Mouse (Mus musculus): ENCODE measurements at regions not wholly inside any gene's neighbourhood (a gene's known extent, or its start where the extent isn't known, plus 50 kb on each side); places are given as distances from the start of the nearest gene placed in this dataset.

- Histone ChIP-seq H3K36me3 (ENCODE audit: control insufficient read depth, insufficient read depth, low read length) (no peaks in the 10 kb centered on the region), H3K4me1 (ENCODE audit: control insufficient read depth, insufficient read depth, low read length) (peaks cover 8% of the 10 kb centered on the region; the same call in 1 of the 2 replicates), H3K27ac (replicated peaks; ENCODE audit: low read depth, low read length) (no peak overlapping the region), H3K4me3 (replicated peaks; ENCODE audit: low read length) (no peak overlapping the region), H3K9me3 (ENCODE audit: control insufficient read depth, low read length) (no peaks in the 10 kb centered on the region), H3K4me2 (replicated peaks; ENCODE audit: low read depth, low read length, severe bottlenecking) (no peak overlapping the region), H3K9ac (ENCODE audit: low read depth, low read length, severe bottlenecking) (no peak overlapping the region), H3K27me3 (ENCODE audit: control insufficient read depth, insufficient read depth, low read length) (no peaks in the 10 kb centered on the region)
- no peak for TF ChIP-seq POLR2A (IDR thresholded peaks at IDR 0.05; ENCODE audit: borderline replicate concordance, extremely low read depth, insufficient read depth, insufficient read length)
- WGBS: 70% methylated on average over 6 of the region's 6 CpGs
- DNase-seq (ENCODE audit: low spot score) (peak; percentile 59), ATAC-seq (ENCODE audit: low FRiP score, low read depth) (peak; percentile 79; the same call in 1 of the 2 replicates)
Observed at GRCm38 (mm10) chr9:61862071-61862480, 52.3 kb downstream of the Rplp1 start.

- Histone ChIP-seq H3K4me2 (replicated peaks; ENCODE audit: low read depth, low read length, severe bottlenecking) (no peak overlapping the region), H3K9ac (ENCODE audit: low read depth, low read length, severe bottlenecking) (no peak overlapping the region), H3K27ac (replicated peaks; ENCODE audit: low read depth, low read length) (no peak overlapping the region), H3K4me1 (ENCODE audit: control insufficient read depth, insufficient read depth, low read length) (peaks cover 8% of the 10 kb centered on the region; the same call in 1 of the 2 replicates), H3K4me3 (replicated peaks; ENCODE audit: low read length) (no peak overlapping the region), H3K27me3 (ENCODE audit: control insufficient read depth, insufficient read depth, low read length) (no peaks in the 10 kb centered on the region), H3K9me3 (ENCODE audit: control insufficient read depth, low read length) (no peaks in the 10 kb centered on the region), H3K36me3 (ENCODE audit: control insufficient read depth, insufficient read depth, low read length) (no peaks in the 10 kb centered on the region)
- ATAC-seq (ENCODE audit: low FRiP score, low read depth): no peak
- no peak for TF ChIP-seq POLR2A (IDR thresholded peaks at IDR 0.05; ENCODE audit: borderline replicate concordance, extremely low read depth, insufficient read depth, insufficient read length)
- 11% methylated on average over 2 of the region's 2 CpGs for WGBS
- peak; percentile 86 for DNase-seq (ENCODE audit: low spot score)
Observed at GRCm38 (mm10) chr9:61860147-61860546, 54.2 kb downstream of the Rplp1 start.

- Histone ChIP-seq H3K36me3 (ENCODE audit: control insufficient read depth, insufficient read depth, low read length) (no peaks in the 10 kb centered on the region), H3K4me3 (replicated peaks; ENCODE audit: low read length) (no peak overlapping the region), H3K4me1 (ENCODE audit: control insufficient read depth, insufficient read depth, low read length) (peaks cover 9% of the 10 kb centered on the region; the same call in 1 of the 2 replicates), H3K4me2 (replicated peaks; ENCODE audit: low read depth, low read length, severe bottlenecking) (peak overlapping the region; percentile 18; the same call in 1 of the 2 replicates), H3K9me3 (ENCODE audit: control insufficient read depth, low read length) (no peaks in the 10 kb centered on the region), H3K27ac (replicated peaks; ENCODE audit: low read depth, low read length) (no peak overlapping the region), H3K27me3 (ENCODE audit: control insufficient read depth, insufficient read depth, low read length) (no peaks in the 10 kb centered on the region), H3K9ac (ENCODE audit: low read depth, low read length, severe bottlenecking) (no peak overlapping the region)
- ATAC-seq (ENCODE audit: low FRiP score, low read depth) (no peak), DNase-seq (ENCODE audit: low spot score) (no peak)
- TF ChIP-seq POLR2A (IDR thresholded peaks at IDR 0.05; ENCODE audit: borderline replicate concordance, extremely low read depth, insufficient read depth, insufficient read length): no peak
- 6% methylated on average over 6 of the region's 6 CpGs for WGBS
Observed at GRCm38 (mm10) chr9:61859438-61859837, 54.9 kb downstream of the Rplp1 start.

GRCm38 (mm10) chr9:61857817-61858216, 56.5 kb downstream of the Rplp1 start:
- DNase-seq (ENCODE audit: low spot score) (no peak), ATAC-seq (ENCODE audit: low FRiP score, low read depth) (no peak)
- Histone ChIP-seq H3K4me1 (ENCODE audit: control insufficient read depth, insufficient read depth, low read length) (peaks cover 13% of the 10 kb centered on the region; the same call in 1 of the 2 replicates), H3K4me2 (replicated peaks; ENCODE audit: low read depth, low read length, severe bottlenecking) (no peak overlapping the region), H3K36me3 (ENCODE audit: control insufficient read depth, insufficient read depth, low read length) (no peaks in the 10 kb centered on the region), H3K27me3 (ENCODE audit: control insufficient read depth, insufficient read depth, low read length) (no peaks in the 10 kb centered on the region), H3K27ac (replicated peaks; ENCODE audit: low read depth, low read length) (no peak overlapping the region), H3K9me3 (ENCODE audit: control insufficient read depth, low read length) (no peaks in the 10 kb centered on the region), H3K4me3 (replicated peaks; ENCODE audit: low read length) (no peak overlapping the region), H3K9ac (ENCODE audit: low read depth, low read length, severe bottlenecking) (no peak overlapping the region)
- TF ChIP-seq POLR2A (IDR thresholded peaks at IDR 0.05; ENCODE audit: borderline replicate concordance, extremely low read depth, insufficient read depth, insufficient read length): no peak
- 71% methylated on average over 6 of the region's 6 CpGs for WGBS

GRCm38 (mm10) chr9:61856686-61857085, 57.7 kb downstream of the Rplp1 start:
- Histone ChIP-seq H3K4me1 (ENCODE audit: control insufficient read depth, insufficient read depth, low read length) (peaks cover 13% of the 10 kb centered on the region; the same call in 1 of the 2 replicates), H3K36me3 (ENCODE audit: control insufficient read depth, insufficient read depth, low read length) (no peaks in the 10 kb centered on the region), H3K4me2 (replicated peaks; ENCODE audit: low read depth, low read length, severe bottlenecking) (no peak overlapping the region), H3K4me3 (replicated peaks; ENCODE audit: low read length) (no peak overlapping the region), H3K27ac (replicated peaks; ENCODE audit: low read depth, low read length) (no peak overlapping the region), H3K9me3 (ENCODE audit: control insufficient read depth, low read length) (no peaks in the 10 kb centered on the region), H3K27me3 (ENCODE audit: control insufficient read depth, insufficient read depth, low read length) (no peaks in the 10 kb centered on the region), H3K9ac (ENCODE audit: low read depth, low read length, severe bottlenecking) (no peak overlapping the region)
- DNase-seq (ENCODE audit: low spot score) (no peak), ATAC-seq (ENCODE audit: low FRiP score, low read depth) (no peak)
- WGBS: 93% methylated on average over 1 of the region's 1 CpGs
- TF ChIP-seq POLR2A (IDR thresholded peaks at IDR 0.05; ENCODE audit: borderline replicate concordance, extremely low read depth, insufficient read depth, insufficient read length): no peak

GRCm38 (mm10) chr9:61855686-61856085, 58.7 kb downstream of the Rplp1 start:
- H3K27ac ChIP-seq (replicated peaks; ENCODE audit: low read depth, low read length): no peak overlapping the region
- no peaks in the 10 kb centered on the region for H3K36me3 ChIP-seq (ENCODE audit: control insufficient read depth, insufficient read depth, low read length)
- whole genome bisulfite sequencing: 71% methylated on average over 11 of the region's 11 CpGs
- H3K4me3 ChIP-seq (replicated peaks; ENCODE audit: low read length): no peak overlapping the region
- no peak for ATAC-seq (ENCODE audit: low FRiP score, low read depth)
- no peaks in the 10 kb centered on the region for H3K9me3 ChIP-seq (ENCODE audit: control insufficient read depth, low read length)
- DNase-seq (ENCODE audit: low spot score): no peak
- TF ChIP-seq POLR2A (IDR thresholded peaks at IDR 0.05; ENCODE audit: borderline replicate concordance, extremely low read depth, insufficient read depth, insufficient read length): no peak
- H3K4me2 ChIP-seq (replicated peaks; ENCODE audit: low read depth, low read length, severe bottlenecking): no peak overlapping the region
- no peaks in the 10 kb centered on the region for H3K27me3 ChIP-seq (ENCODE audit: control insufficient read depth, insufficient read depth, low read length)
- H3K9ac ChIP-seq (ENCODE audit: low read depth, low read length, severe bottlenecking): no peak overlapping the region
- H3K4me1 ChIP-seq (ENCODE audit: control insufficient read depth, insufficient read depth, low read length): peaks cover 13% of the 10 kb centered on the region; the same call in 1 of the 2 replicates

Data from limb, embryonic 14.5 days (tissue).